Mouse (Mus musculus) embryonic facial prominence, embryonic 10.5 days (tissue): Measurements from ENCODE around the gene Rps6ka2. TPM values are rescaled to one million over a fixed set of nuclear protein-coding genes. Genes with fewer than 3 reads are reported as not detected.

ENCODE experiments used
- DNase-seq: peaks from one replicate; pipeline ENCODE4 v3.0.0-alpha.2; 2017; ENCODE audit warnings: low spot score
- H3K27ac ChIP-seq: fragments of 300-500 bp; sonication (generic); replicated peaks from 2 replicates; pipeline ENCODE4 v1.5.1; 2016; ENCODE audit warnings: mild to moderate bottlenecking
- H3K27me3 ChIP-seq: fragments of 300-500 bp; sonication (generic); replicated peaks from 2 replicates; pipeline ENCODE4 v1.6.1; 2016; ENCODE audit warnings: low read depth, mild to moderate bottlenecking; ENCODE audit not compliant: poor library complexity, severe bottlenecking
- H3K36me3 ChIP-seq: fragments of 300-500 bp; sonication (generic); replicated peaks from 2 replicates; pipeline ENCODE4 v1.6.1; 2016; ENCODE audit warnings: mild to moderate bottlenecking, moderate library complexity
- H3K4me1 ChIP-seq: fragments of 300-500 bp; sonication (generic); 2 replicates; pipeline ENCODE4 v1.6.1; 2016
- H3K4me3 ChIP-seq: fragments of 300-500 bp; sonication (generic); 2 replicates; pipeline ENCODE4 v1.5.1; 2016; ENCODE audit warnings: mild to moderate bottlenecking, moderate library complexity
- H3K9me3 ChIP-seq: fragments of 300-500 bp; sonication (generic); 2 replicates; pipeline ENCODE4 v1.6.1; 2016; ENCODE audit warnings: mild to moderate bottlenecking
- WGBS: fragments of 180-500 bp; shearing (Covaris S2); methylation state at CpG from one replicate; pipeline ENCODE4 v1.1.7; 2016; 5-methylcytosine and 5-hydroxymethylcytosine counted together
- polyA plus RNA-seq: library from polyadenylated mRNA; unstranded; fragments of >200 nt; fragmentation: Nextera tagmentation; extraction: Ambion mirVana; gene quantifications from 2 replicates; pipeline ENCODE4 v1.2.1, GENCODE M21; 2016

The Rps6ka2 gene
- polyA plus RNA-seq, 1 experiment from 2014 or later = 27.7 TPM

- WGBS = 71% methylated on average over 12 of the region's 12 CpGs
- no peak for DNase-seq
- Histone ChIP-seq H3K9me3 (no peaks in the 10 kb centered on the region), H3K27me3 (no peaks in the 10 kb centered on the region), H3K4me3 (no peak overlapping the region), H3K27ac (no peak overlapping the region), H3K36me3 (no peaks in the 10 kb centered on the region), H3K4me1 (peaks cover 10% of the 10 kb centered on the region)
Measured at GRCm38 (mm10) chr17:7147920-7148321, 22.0 kb upstream of the Rps6ka2 start.

GRCm38 (mm10) chr17:7149328-7150195, 20.4 kb upstream of the Rps6ka2 start:
- Histone ChIP-seq H3K27ac (no peak overlapping the region), H3K36me3 (no peaks in the 10 kb centered on the region), H3K9me3 (no peaks in the 10 kb centered on the region), H3K4me3 (no peak overlapping the region), H3K27me3 (no peaks in the 10 kb centered on the region), H3K4me1 (peaks cover 10% of the 10 kb centered on the region)
- WGBS = 96% methylated on average over 11 of the region's 11 CpGs
- DNase-seq = no peak

- no peak for DNase-seq
- Histone ChIP-seq H3K4me1 (0 out of 2 replicates have a peak, but pooled peaks cover 2% of the 10 kb centered on the region), H3K4me3 (no peak overlapping the region), H3K27ac (no peak overlapping the region), H3K36me3 (no peaks in the 10 kb centered on the region), H3K9me3 (no peaks in the 10 kb centered on the region), H3K27me3 (no peaks in the 10 kb centered on the region)
- 84% methylated on average over 6 of the region's 6 CpGs for WGBS
Measured at GRCm38 (mm10) chr17:7151446-7152100, 18.3 kb upstream of the Rps6ka2 start.

GRCm38 (mm10) chr17:7152662-7153061, 17.3 kb upstream of the Rps6ka2 start:
- H3K4me1 ChIP-seq = 0 out of 2 replicates have a peak, but pooled peaks cover 6% of the 10 kb centered on the region
- no peak overlapping the region for H3K4me3 ChIP-seq
- no peaks in the 10 kb centered on the region for H3K36me3 ChIP-seq
- H3K27me3 ChIP-seq = no peaks in the 10 kb centered on the region
- DNase-seq = no peak
- WGBS = 91% methylated on average over 7 of the region's 7 CpGs
- H3K9me3 ChIP-seq = no peaks in the 10 kb centered on the region
- no peak overlapping the region for H3K27ac ChIP-seq

- no peak overlapping the region for H3K27ac ChIP-seq
- H3K36me3 ChIP-seq = no peaks in the 10 kb centered on the region
- H3K4me1 ChIP-seq = peaks cover 23% of the 10 kb centered on the region
- H3K9me3 ChIP-seq = no peaks in the 10 kb centered on the region
- H3K4me3 ChIP-seq = no peak overlapping the region
- 66% methylated on average over 3 of the region's 3 CpGs for WGBS
- no peak for DNase-seq
- no peaks in the 10 kb centered on the region for H3K27me3 ChIP-seq
Measured at GRCm38 (mm10) chr17:7163955-7164354, 6.0 kb upstream of the Rps6ka2 start.

GRCm38 (mm10) chr17:7165524-7165923, 4.4 kb upstream of the Rps6ka2 start:
- H3K27me3 ChIP-seq = no peaks in the 10 kb centered on the region
- no peak for DNase-seq
- no peak overlapping the region for H3K4me3 ChIP-seq
- H3K4me1 ChIP-seq = peaks cover 29% of the 10 kb centered on the region
- H3K9me3 ChIP-seq = no peaks in the 10 kb centered on the region
- H3K27ac ChIP-seq = no peak overlapping the region
- 94% methylated on average over 7 of the region's 7 CpGs for WGBS
- no peaks in the 10 kb centered on the region for H3K36me3 ChIP-seq

- WGBS = 11% methylated on average over 15 of the region's 15 CpGs
- Histone ChIP-seq H3K9me3 (no peaks in the 10 kb centered on the region), H3K4me3 (peak overlapping the region; percentile 80), H3K4me1 (peaks cover 63% of the 10 kb centered on the region), H3K27ac (peak overlapping the region; percentile 89), H3K36me3 (no peaks in the 10 kb centered on the region), H3K27me3 (no peaks in the 10 kb centered on the region)
- peak; percentile 85 for DNase-seq
Measured at GRCm38 (mm10) chr17:7168961-7169626, 821 bp upstream of the Rps6ka2 start.

GRCm38 (mm10) chr17:7170304-7171295, 685 bp downstream of the Rps6ka2 start:
- H3K9me3 ChIP-seq = no peaks in the 10 kb centered on the region
- H3K27me3 ChIP-seq = no peaks in the 10 kb centered on the region
- peak; percentile 43 for DNase-seq
- H3K4me3 ChIP-seq = peak overlapping the region; percentile 80
- H3K36me3 ChIP-seq = no peaks in the 10 kb centered on the region
- H3K4me1 ChIP-seq = peaks cover 59% of the 10 kb centered on the region
- 1% methylated on average over 43 of the region's 43 CpGs for WGBS
- H3K27ac ChIP-seq = peak overlapping the region; percentile 91

- Histone ChIP-seq H3K4me3 (no peak overlapping the region), H3K4me1 (peaks cover 55% of the 10 kb centered on the region), H3K9me3 (no peaks in the 10 kb centered on the region), H3K36me3 (no peaks in the 10 kb centered on the region), H3K27ac (no peak overlapping the region), H3K27me3 (no peaks in the 10 kb centered on the region)
- peak; percentile 15 for DNase-seq
- WGBS = 55% methylated on average over 15 of the region's 15 CpGs
Measured at GRCm38 (mm10) chr17:7173331-7174028, 3.6 kb downstream of the Rps6ka2 start.

GRCm38 (mm10) chr17:7175293-7175692, 5.4 kb downstream of the Rps6ka2 start:
- H3K27ac ChIP-seq = no peak overlapping the region
- 94% methylated on average over 1 of the region's 1 CpGs for WGBS
- H3K4me3 ChIP-seq = no peak overlapping the region
- no peaks in the 10 kb centered on the region; the same call in 1 of the 2 replicates for H3K36me3 ChIP-seq
- DNase-seq = no peak
- peaks cover 53% of the 10 kb centered on the region for H3K4me1 ChIP-seq
- no peaks in the 10 kb centered on the region for H3K27me3 ChIP-seq
- H3K9me3 ChIP-seq = no peaks in the 10 kb centered on the region

GRCm38 (mm10) chr17:7176394-7176793, 6.5 kb downstream of the Rps6ka2 start:
- H3K27me3 ChIP-seq = no peaks in the 10 kb centered on the region
- H3K4me3 ChIP-seq = no peak overlapping the region
- no peaks in the 10 kb centered on the region; the same call in 1 of the 2 replicates for H3K36me3 ChIP-seq
- no peak for DNase-seq
- WGBS = 35% methylated on average over 2 of the region's 2 CpGs
- peaks cover 55% of the 10 kb centered on the region for H3K4me1 ChIP-seq
- no peak overlapping the region for H3K27ac ChIP-seq
- H3K9me3 ChIP-seq = no peaks in the 10 kb centered on the region
